Mouse (Mus musculus): ENCODE data around the gene Tmem44. TPM values are rescaled to one million over a fixed set of nuclear protein-coding genes. Genes with fewer than 3 reads are reported as not detected.

Tmem44 gene
- polyA plus RNA-seq, 1 experiment = 3.1 TPM

DNA sequence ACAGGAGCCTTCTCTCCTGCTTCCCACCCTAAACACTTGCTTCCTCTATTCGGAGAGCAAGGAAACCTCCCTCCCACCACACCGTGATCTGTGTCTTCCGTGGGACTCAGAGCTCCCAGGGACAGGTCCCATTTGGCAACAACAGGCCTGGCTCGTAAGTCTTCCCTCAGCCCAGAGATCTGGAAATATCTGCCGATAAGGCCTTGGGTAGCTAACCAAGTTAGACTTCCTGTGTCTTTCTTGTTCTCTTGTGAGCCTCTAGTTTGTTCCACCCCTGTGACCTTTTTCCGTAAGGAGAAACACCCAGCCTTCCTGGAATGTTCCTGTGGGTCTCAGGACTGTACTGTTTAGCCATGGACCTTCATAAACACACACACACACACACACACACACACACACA, 7.8 kb downstream of the Tmem44 start:
- 89% methylated on average over 6 of the region's 6 CpGs for WGBS
- no peaks in the 10 kb centered on the region for H3K4me1 ChIP-seq (replicated peaks; ENCODE audit: control insufficient read depth, insufficient read depth, low read length)
- no peak for DNase-seq
- no peak overlapping the region for H3K27ac ChIP-seq (ENCODE audit: control insufficient read depth, insufficient read depth, low read length)
- no peaks in the 10 kb centered on the region for H3K27me3 ChIP-seq (ENCODE audit: control insufficient read depth, insufficient read depth, low read length)
- TF ChIP-seq CTCF (IDR thresholded peaks at IDR 0.05; ENCODE audit: borderline replicate concordance, control insufficient read depth, extremely low read depth, insufficient read depth, low read length, poor library complexity) (no peak), POLR2A (IDR thresholded peaks at IDR 0.05; ENCODE audit: control insufficient read depth, extremely low read depth, insufficient read depth, low read length, poor library complexity) (no peak)
- no peaks in the 10 kb centered on the region for H3K36me3 ChIP-seq (ENCODE audit: control insufficient read depth, insufficient read depth, low read length)
- no peak overlapping the region for H3K4me3 ChIP-seq (ENCODE audit: control insufficient read depth, insufficient read depth, low read length)

DNA sequence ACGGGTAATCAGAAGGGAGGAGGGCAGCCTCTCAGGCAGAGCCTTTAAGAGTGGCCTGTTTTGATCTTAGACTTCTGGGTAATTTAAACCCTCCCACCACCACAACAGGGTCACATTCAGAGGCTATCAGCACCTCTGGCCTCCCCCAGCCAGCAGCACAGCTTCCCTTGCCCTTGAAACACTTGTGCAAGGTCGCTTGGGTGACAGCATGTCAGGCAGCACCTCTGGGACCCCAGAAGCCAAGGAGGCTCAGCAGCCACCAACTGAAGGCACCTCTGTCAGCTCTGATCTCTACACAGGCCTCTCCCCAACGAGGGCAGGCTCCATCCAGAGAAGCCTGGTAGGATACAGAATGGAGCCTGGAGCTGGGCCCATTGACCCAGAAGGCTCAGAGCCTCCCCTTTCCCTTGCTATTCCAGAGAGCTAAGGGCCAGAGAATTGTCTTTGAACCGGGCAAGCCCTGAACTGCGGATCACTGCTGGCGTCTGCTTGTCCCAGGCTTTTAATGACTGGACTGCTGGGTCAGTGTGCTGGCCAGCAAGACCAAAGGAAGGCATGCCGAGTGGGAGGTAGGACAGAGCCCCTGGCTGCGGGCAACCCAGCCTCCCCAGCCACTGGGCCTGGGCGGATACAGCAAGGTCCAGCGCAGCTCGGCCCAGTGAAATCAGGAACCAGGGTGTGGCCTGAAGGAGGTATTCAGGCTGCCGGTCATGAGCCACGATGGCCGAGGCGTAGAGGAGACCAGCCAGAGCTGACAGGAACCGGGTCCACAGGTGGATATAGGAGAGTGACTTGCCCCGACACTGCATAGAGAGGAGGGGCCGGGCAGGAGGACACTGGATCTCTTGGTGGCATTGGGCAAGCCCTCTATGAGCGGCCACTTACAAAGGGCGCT, 10.3 kb downstream of the Tmem44 start:
- DNase-seq = no peak
- H3K4me1 ChIP-seq (replicated peaks; ENCODE audit: control insufficient read depth, insufficient read depth, low read length) = no peaks in the 10 kb centered on the region
- H3K4me3 ChIP-seq (ENCODE audit: control insufficient read depth, insufficient read depth, low read length) = no peak overlapping the region
- H3K36me3 ChIP-seq (ENCODE audit: control insufficient read depth, insufficient read depth, low read length) = no peaks in the 10 kb centered on the region
- H3K27ac ChIP-seq (ENCODE audit: control insufficient read depth, insufficient read depth, low read length) = no peak overlapping the region
- no peaks in the 10 kb centered on the region for H3K27me3 ChIP-seq (ENCODE audit: control insufficient read depth, insufficient read depth, low read length)
- 95% methylated on average over 20 of the region's 20 CpGs for WGBS
- TF ChIP-seq POLR2A (IDR thresholded peaks at IDR 0.05; ENCODE audit: control insufficient read depth, extremely low read depth, insufficient read depth, low read length, poor library complexity) (no peak), CTCF (IDR thresholded peaks at IDR 0.05; ENCODE audit: borderline replicate concordance, control insufficient read depth, extremely low read depth, insufficient read depth, low read length, poor library complexity) (no peak)

- DNase-seq = peak; percentile 53
- H3K4me3 ChIP-seq (ENCODE audit: control insufficient read depth, insufficient read depth, low read length) = no peak overlapping the region
- WGBS = 30% methylated on average over 10 of the region's 10 CpGs
- H3K27me3 ChIP-seq (ENCODE audit: control insufficient read depth, insufficient read depth, low read length) = no peaks in the 10 kb centered on the region
- no peaks in the 10 kb centered on the region for H3K4me1 ChIP-seq (replicated peaks; ENCODE audit: control insufficient read depth, insufficient read depth, low read length)
- TF ChIP-seq CTCF (IDR thresholded peaks at IDR 0.05; ENCODE audit: borderline replicate concordance, control insufficient read depth, extremely low read depth, insufficient read depth, low read length, poor library complexity) = peak; percentile 86
- TF ChIP-seq POLR2A (IDR thresholded peaks at IDR 0.05; ENCODE audit: control insufficient read depth, extremely low read depth, insufficient read depth, low read length, poor library complexity) = no peak
- no peak overlapping the region for H3K27ac ChIP-seq (ENCODE audit: control insufficient read depth, insufficient read depth, low read length)
- no peaks in the 10 kb centered on the region for H3K36me3 ChIP-seq (ENCODE audit: control insufficient read depth, insufficient read depth, low read length)
These were observed 11.2 kb downstream of the Tmem44 start for GRCm38 (mm10) chr16:30539433-30539832.

- no peak for DNase-seq
- WGBS = 3% methylated on average over 1 of the region's 1 CpGs
These were observed 15.6 kb downstream of the Tmem44 start for GRCm38 (mm10) chr16:30535075-30535474.

DNA sequence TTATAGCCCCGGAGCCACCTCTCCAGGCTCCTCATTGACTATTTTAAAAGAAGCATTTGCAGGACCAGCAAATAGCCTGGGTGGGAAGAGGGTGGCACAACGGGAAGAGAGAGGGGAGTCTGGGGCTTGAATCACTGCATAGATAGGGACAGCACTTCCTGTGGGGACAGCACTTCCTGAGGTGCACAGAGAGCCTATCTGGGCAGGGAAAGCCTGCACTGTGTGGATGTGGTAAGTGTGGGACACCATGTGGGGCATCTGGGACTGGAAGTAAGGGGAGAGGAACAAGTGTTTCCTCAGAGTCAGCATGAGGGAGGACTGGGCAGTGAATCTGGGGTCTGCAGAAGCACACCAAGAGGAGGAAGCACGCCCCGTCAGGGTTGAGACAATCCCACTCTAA, 17.1 kb downstream of the Tmem44 start:
- Histone ChIP-seq H3K27ac (ENCODE audit: control insufficient read depth, insufficient read depth, low read length) (no peak overlapping the region), H3K4me1 (replicated peaks; ENCODE audit: control insufficient read depth, insufficient read depth, low read length) (0 out of 2 replicates have a peak, but pooled peaks cover 4% of the 10 kb centered on the region), H3K36me3 (ENCODE audit: control insufficient read depth, insufficient read depth, low read length) (no peaks in the 10 kb centered on the region), H3K4me3 (ENCODE audit: control insufficient read depth, insufficient read depth, low read length) (no peak overlapping the region), H3K27me3 (ENCODE audit: control insufficient read depth, insufficient read depth, low read length) (no peaks in the 10 kb centered on the region)
- DNase-seq = no peak
- 6% methylated on average over 4 of the region's 4 CpGs for WGBS
- TF ChIP-seq CTCF (IDR thresholded peaks at IDR 0.05; ENCODE audit: borderline replicate concordance, control insufficient read depth, extremely low read depth, insufficient read depth, low read length, poor library complexity) (no peak), POLR2A (IDR thresholded peaks at IDR 0.05; ENCODE audit: control insufficient read depth, extremely low read depth, insufficient read depth, low read length, poor library complexity) (no peak)

More at GRCm38 (mm10) chr16:30535075-30535474, 15.6 kb downstream of the Tmem44 start:
- H3K36me3 ChIP-seq (ENCODE audit: control insufficient read depth, insufficient read depth, low read length) = no peaks in the 10 kb centered on the region
- H3K27me3 ChIP-seq (ENCODE audit: control insufficient read depth, insufficient read depth, low read length) = no peaks in the 10 kb centered on the region
- 0 out of 2 replicates have a peak, but pooled peaks cover 4% of the 10 kb centered on the region for H3K4me1 ChIP-seq (replicated peaks; ENCODE audit: control insufficient read depth, insufficient read depth, low read length)
- H3K4me3 ChIP-seq (ENCODE audit: control insufficient read depth, insufficient read depth, low read length) = no peak overlapping the region
- no peak overlapping the region for H3K27ac ChIP-seq (ENCODE audit: control insufficient read depth, insufficient read depth, low read length)
- TF ChIP-seq CTCF (IDR thresholded peaks at IDR 0.05; ENCODE audit: borderline replicate concordance, control insufficient read depth, extremely low read depth, insufficient read depth, low read length, poor library complexity) = no peak
- TF ChIP-seq POLR2A (IDR thresholded peaks at IDR 0.05; ENCODE audit: control insufficient read depth, extremely low read depth, insufficient read depth, low read length, poor library complexity) = no peak

GRCm38 (mm10) chr16:30532929-30533328, 17.7 kb downstream of the Tmem44 start:
- TF ChIP-seq POLR2A (IDR thresholded peaks at IDR 0.05; ENCODE audit: control insufficient read depth, extremely low read depth, insufficient read depth, low read length, poor library complexity) = no peak
- TF ChIP-seq CTCF (IDR thresholded peaks at IDR 0.05; ENCODE audit: borderline replicate concordance, control insufficient read depth, extremely low read depth, insufficient read depth, low read length, poor library complexity) = no peak
- 52% methylated on average over 1 of the region's 1 CpGs for WGBS

More at GRCm38 (mm10) chr16:30532929-30533328, 17.7 kb downstream of the Tmem44 start:
- Histone ChIP-seq H3K4me3 (ENCODE audit: control insufficient read depth, insufficient read depth, low read length) (no peak overlapping the region), H3K27ac (ENCODE audit: control insufficient read depth, insufficient read depth, low read length) (no peak overlapping the region), H3K4me1 (replicated peaks; ENCODE audit: control insufficient read depth, insufficient read depth, low read length) (0 out of 2 replicates have a peak, but pooled peaks cover 4% of the 10 kb centered on the region), H3K27me3 (ENCODE audit: control insufficient read depth, insufficient read depth, low read length) (no peaks in the 10 kb centered on the region), H3K36me3 (ENCODE audit: control insufficient read depth, insufficient read depth, low read length) (no peaks in the 10 kb centered on the region)
- no peak for DNase-seq

Data from thymus, adult 2 months (tissue).